Mouse (Mus musculus) mouse embryonic stem cell (cell line): ENCODE results near the gene Gm49366.
"Not testable (repeated sequence)": the region's sequence is repeated elsewhere in the genome, so short reads cannot be mapped to it uniquely, and the experiment has no call there.

ENCODE experiments used
- in situ Hi-C, 2 experiments: fragments of 300-500 bp; cut with MboI; formaldehyde crosslinking; loops; 1 replicate in 1 of 2; 3 replicates in 1 of 2; pipeline ENCODE4 v1.14.3; 2019 to 2020; ENCODE audit warnings: low sequenced_read_pairs in 2 of 2, low pct_unique_long_range_greater_than_20kb in 1 of 2, mixed read lengths in 1 of 2; ENCODE audit not compliant: unreplicated experiment in 1 of 2

The Gm49366 gene

GRCm38 (mm10) chr12:84063833-84064232 is 25.1 kb downstream of the Gm49366 start:
- in situ Hi-C loops: loop anchor here (5.0 to 25.0 kb wide), 3 partner anchors 102 to 352 kb away; no protein-coding TSS in a partner anchor

GRCm38 (mm10) chr12:84064621-84065020 is 25.9 kb downstream of the Gm49366 start:
- in situ Hi-C loops: loop anchor here (5.0 to 25.0 kb wide), 3 partner anchors 102 to 352 kb away; no protein-coding TSS in a partner anchor

- in situ Hi-C loops: loop anchor here (25.0 kb wide), 2 partner anchors 280 to 355 kb away; no protein-coding TSS in a partner anchor
Measured at GRCm38 (mm10) chr12:84067752-84068151, 29.0 kb downstream of the Gm49366 start.

GRCm38 (mm10) chr12:84068296-84068695 is 29.6 kb downstream of the Gm49366 start:
- in situ Hi-C loops: loop anchor here (25.0 kb wide), 2 partner anchors 281 to 356 kb away; no protein-coding TSS in a partner anchor

GRCm38 (mm10) chr12:84068986-84069385 is 30.3 kb downstream of the Gm49366 start, which contains the start of gene Acot5:
Gene Acot5, plus strand, starts transcription at chr12:84069325.
- in situ Hi-C loops: loop anchor here (25.0 kb wide), 2 partner anchors 282 to 357 kb away; no protein-coding TSS in a partner anchor

GRCm38 (mm10) chr12:84069582-84069981 is 30.8 kb downstream of the Gm49366 start:
- in situ Hi-C loops: loop anchor here (25.0 kb wide), 2 partner anchors 282 to 357 kb away; no protein-coding TSS in a partner anchor

- in situ Hi-C loops: loop anchor here (25.0 kb wide), 2 partner anchors 284 to 359 kb away; no protein-coding TSS in a partner anchor
Measured at GRCm38 (mm10) chr12:84071696-84072095, 33.0 kb downstream of the Gm49366 start.

- in situ Hi-C loops: no loop called here
Measured at GRCm38 (mm10) chr12:84077371-84077990, 38.7 kb downstream of the Gm49366 start.

GRCm38 (mm10) chr12:84083842-84084241 is 45.1 kb downstream of the Gm49366 start:
- in situ Hi-C loops: no loop called here

- in situ Hi-C loops: no loop called here
Measured at GRCm38 (mm10) chr12:84084581-84084980, 45.8 kb downstream of the Gm49366 start.

GRCm38 (mm10) chr12:84094666-84095065 is 55.9 kb downstream of the Gm49366 start:
- in situ Hi-C loops: not testable (repeated sequence)

- in situ Hi-C loops: no loop called here
Measured at GRCm38 (mm10) chr12:84099605-84100004, 60.9 kb downstream of the Gm49366 start.

GRCm38 (mm10) chr12:84100071-84100470 is 61.3 kb downstream of the Gm49366 start:
- in situ Hi-C loops: no loop called here

- in situ Hi-C loops: not testable (repeated sequence)
Measured at GRCm38 (mm10) chr12:84100604-84101492, 62.1 kb downstream of the Gm49366 start, which contains the start of gene Acot6. Gene Acot6, plus strand, starts transcription at chr12:84100654.

- in situ Hi-C loops: no loop called here
Measured at GRCm38 (mm10) chr12:84101493-84101845, 62.7 kb downstream of the Gm49366 start.

GRCm38 (mm10) chr12:84107012-84107411 is 68.3 kb downstream of the Gm49366 start:
- in situ Hi-C loops: no loop called here

GRCm38 (mm10) chr12:84107692-84108091 is 69.0 kb downstream of the Gm49366 start:
- in situ Hi-C loops: no loop called here
